Mouse (Mus musculus) MEL (cell line): ENCODE results near the gene Gm12355. TPM values are rescaled to one million over a fixed set of nuclear protein-coding genes. Genes with fewer than 3 reads are reported as not detected.

Experiments used
- DNase-seq: peaks from one replicate; pipeline ENCODE4 v3.0.0; 2011; ENCODE audit warnings: low read depth, low spot score
- H3K27ac ChIP-seq: 2 replicates; pipeline ENCODE4 v1.5.1; 2012; ENCODE audit warnings: low read depth, mild to moderate bottlenecking, control low read depth, low read length, moderate library complexity; ENCODE audit not compliant: control insufficient read depth
- H3K27me3 ChIP-seq, 2 experiments: fragments of 150-350 bp in 1 of 2; sonication (generic) in 1 of 2; 2 replicates each; pipeline ENCODE4 v1.6.1; 2012; ENCODE audit warnings: low read length in 2 of 2, mild to moderate bottlenecking in 2 of 2, improper control_type of control experiment in 1 of 2, moderate library complexity in 1 of 2; ENCODE audit not compliant: insufficient read depth in 2 of 2, control insufficient read depth in 1 of 2
- H3K36me3 ChIP-seq, 2 experiments: 2 replicates each; pipeline ENCODE4 v1.6.1; 2012 to 2014; ENCODE audit warnings: low read length in 2 of 2, improper control_type of control experiment in 1 of 2, inconsistent platforms in 1 of 2, mild to moderate bottlenecking in 1 of 2; ENCODE audit not compliant: insufficient read depth in 2 of 2, control insufficient read depth in 1 of 2
- H3K4me1 ChIP-seq, 2 experiments: fragments of 150-350 bp in 1 of 2; sonication (generic) in 1 of 2; 2 replicates each; pipeline ENCODE4 v1.6.1; 2012; ENCODE audit warnings: low read length in 2 of 2, improper control_type of control experiment in 1 of 2, mild to moderate bottlenecking in 1 of 2; ENCODE audit not compliant: insufficient read depth in 2 of 2, control insufficient read depth in 1 of 2
- H3K4me3 ChIP-seq, 2 experiments: fragments of 150-350 bp in 1 of 2; sonication (generic) in 1 of 2; 2 replicates each; pipeline ENCODE4 v1.5.1; 2012; ENCODE audit warnings: low read depth in 2 of 2, low read length in 2 of 2, mild to moderate bottlenecking in 2 of 2, moderate library complexity in 2 of 2, control low read depth in 1 of 2, improper control_type of control experiment in 1 of 2; ENCODE audit not compliant: control insufficient read depth in 1 of 2, insufficient read depth in 1 of 2
- H3K79me2 ChIP-seq: 2 replicates; pipeline ENCODE4 v1.6.1; 2012; ENCODE audit warnings: mild to moderate bottlenecking, low read length, moderate library complexity; ENCODE audit not compliant: control insufficient read depth, poor library complexity, insufficient read depth
- H3K9ac ChIP-seq: 2 replicates; pipeline ENCODE4 v1.6.1; 2012; ENCODE audit warnings: low read depth, mild to moderate bottlenecking, control low read depth, low read length, moderate library complexity; ENCODE audit not compliant: control insufficient read depth, poor library complexity, severe bottlenecking
- H3K9me3 ChIP-seq: fragments of 150-350 bp; sonication (generic); replicated peaks from 2 replicates; pipeline ENCODE4 v1.6.1; 2012; ENCODE audit warnings: mild to moderate bottlenecking, low read length, improper control_type of control experiment, moderate library complexity; ENCODE audit not compliant: insufficient read depth
- CHD1 ChIP-seq: IDR thresholded peaks from 2 replicates; pipeline ENCODE4 v1.6.1; 2012; ENCODE audit warnings: low read depth, mild to moderate bottlenecking, inconsistent platforms, low read length, improper control_type of control experiment
- E2F4 ChIP-seq: IDR thresholded peaks from 2 replicates; pipeline ENCODE4 v1.6.1; 2011; ENCODE audit warnings: low read depth, low read length, improper control_type of control experiment, borderline replicate concordance
- EP300 ChIP-seq, 2 experiments: IDR thresholded peaks; 2 replicates each; pipeline ENCODE4 v1.6.1; 2011; ENCODE audit warnings: improper control_type of control experiment in 2 of 2, low read length in 2 of 2, low read depth in 1 of 2, mild to moderate bottlenecking in 1 of 2
- JUND ChIP-seq: IDR thresholded peaks from 2 replicates; pipeline ENCODE4 v1.6.1; 2011; ENCODE audit warnings: low read depth, mild to moderate bottlenecking, improper control_type of control experiment, low read length
- MEF2A ChIP-seq: IDR thresholded peaks from 2 replicates; pipeline ENCODE4 v1.6.1; 2014; ENCODE audit warnings: low read depth, mild to moderate bottlenecking, inconsistent platforms, low read length, improper control_type of control experiment; ENCODE audit not compliant: poor library complexity, insufficient replicate concordance, severe bottlenecking; ENCODE audit errors: extremely low read depth
- POLR2A ChIP-seq, 2 experiments: IDR thresholded peaks; 2 replicates each; pipeline ENCODE4 v1.6.1; 2011 to 2012; ENCODE audit warnings: low read length in 2 of 2, mild to moderate bottlenecking in 2 of 2, control low read depth in 1 of 2, improper control_type of control experiment in 1 of 2, low read depth in 1 of 2, moderate library complexity in 1 of 2; ENCODE audit not compliant: control insufficient read depth in 1 of 2, insufficient read depth in 1 of 2, poor library complexity in 1 of 2
- POLR2AphosphoS2 ChIP-seq: IDR thresholded peaks from 2 replicates; pipeline ENCODE4 v1.6.1; 2011; ENCODE audit warnings: low read length, improper control_type of control experiment
- SMC3 ChIP-seq: IDR thresholded peaks from 2 replicates; pipeline ENCODE4 v1.6.1; 2011; ENCODE audit warnings: low read depth, low read length, improper control_type of control experiment
- TCF12 ChIP-seq: IDR thresholded peaks from 2 replicates; pipeline ENCODE4 v1.6.1; 2014; ENCODE audit warnings: low read depth, mild to moderate bottlenecking, inconsistent platforms, low read length, improper control_type of control experiment, moderate library complexity
- ZKSCAN1 ChIP-seq: IDR thresholded peaks from 2 replicates; pipeline ENCODE4 v1.6.1; 2012; ENCODE audit warnings: low read depth, mild to moderate bottlenecking, inconsistent platforms, low read length, improper control_type of control experiment, moderate library complexity
- ZMIZ1 ChIP-seq: IDR thresholded peaks from 2 replicates; pipeline ENCODE4 v1.6.1; 2012; ENCODE audit warnings: low read depth, mild to moderate bottlenecking, inconsistent platforms, low read length, improper control_type of control experiment, moderate library complexity
- polyA plus RNA-seq, 2 experiments: library from polyadenylated mRNA; stranded (reverse) in 1 of 2; unstranded in 1 of 2; fragments of >175 nt in 1 of 2; fragments of >200 nt in 1 of 2; gene quantifications; 2 replicates each; pipeline versions ENCODE4 v1.2.1 to v1.2.4; 2012; ENCODE audit warnings: low replicate concordance in 2 of 2, low read depth in 1 of 2; ENCODE audit not compliant: insufficient read length in 2 of 2, insufficient read depth in 1 of 2, missing spikeins in 1 of 2
- total RNA-seq: library from RNA; depleted of rRNA; stranded (reverse); fragments of 300-350 nt; gene quantifications from 2 replicates; pipeline ENCODE4 v1.2.3, GENCODE M21; 2012; rRNA removed

The Gm12355 gene
- total and polyA plus RNA-seq, 3 experiments, result 0.58 to 3.4 TPM; not detected in 1

GRCm38 (mm10) chr11:98577776-98578175 lies 47.7 kb downstream of the Gm12355 start:
- no peaks in the 10 kb centered on the region for H3K27me3 ChIP-seq
- H3K79me2 ChIP-seq, result no peaks in the 10 kb centered on the region; the same call in 1 of the 2 replicates
- H3K4me1 ChIP-seq, result peaks cover 19 to 32% of the 10 kb centered on the region in 2 experiments; a peak in 3 of 4 replicates
- no peak overlapping the region for H3K9ac ChIP-seq
- H3K9me3 ChIP-seq, result no peaks in the 10 kb centered on the region
- no peak for DNase-seq
- TF ChIP-seq POLR2AphosphoS2 (no peak), EP300 (IDR thresholded peaks at IDR 0.05; ENCODE audit: low read depth in 1 of 2, low read length in 2 of 2) (no peak), E2F4 (no peak), SMC3 (no peak), MEF2A (no peak), TCF12 (no peak), CHD1 (no peak), ZMIZ1 (no peak), JUND (no peak), ZKSCAN1 (no peak), POLR2A (IDR thresholded peaks at IDR 0.05; ENCODE audit: control insufficient read depth in 1 of 2, insufficient read depth in 1 of 2, low read depth in 1 of 2, low read length in 2 of 2, poor library complexity in 1 of 2) (no peak)
- H3K27ac ChIP-seq, result no peak overlapping the region
- no peak overlapping the region for H3K4me3 ChIP-seq
- H3K36me3 ChIP-seq, result peaks cover 0 to 29% of the 10 kb centered on the region in 2 experiments; a peak in 2 of 4 replicates

Other genes starting within 250 kb of the Gm12355 start
- gene Tcap, start 241.8 kb downstream of the Gm12355 start, total RNA-seq, result not detected in 2 replicates
- under 1 TPM in 1 of 2 experiments, not detected in 1; 0.07 TPM for gene Tcap, start 241.8 kb downstream of the Gm12355 start, polyA plus RNA-seq
- not detected in 2 replicates for gene Pnmt, start 239.2 kb downstream of the Gm12355 start, total RNA-seq
- gene Pnmt, start 239.2 kb downstream of the Gm12355 start, polyA plus RNA-seq, result not detected
- gene Pgap3, start 225.2 kb downstream of the Gm12355 start, total RNA-seq, result 5.9 and 7.4 TPM in 2 replicates
- 1 to 10 TPM in 1 of 2 experiments, not detected in 1; 8.4 TPM for gene Pgap3, start 225.2 kb downstream of the Gm12355 start, polyA plus RNA-seq
- gene Erbb2, start 213.2 kb downstream of the Gm12355 start, total RNA-seq, result not detected in 2 replicates
- gene Erbb2, start 213.2 kb downstream of the Gm12355 start, polyA plus RNA-seq, result not detected
- 74.0 and 93.2 TPM in 2 replicates for gene Mien1, start 186.7 kb downstream of the Gm12355 start, total RNA-seq
- gene Mien1, start 186.7 kb downstream of the Gm12355 start, polyA plus RNA-seq, result 10 to 100 TPM in 1 of 2 experiments, not detected in 1; 71.6 TPM
- not detected in 2 replicates for gene Grb7, start 179.3 kb downstream of the Gm12355 start, total RNA-seq
- under 1 TPM in 1 of 2 experiments, not detected in 1; 0.21 TPM for gene Grb7, start 179.3 kb downstream of the Gm12355 start, polyA plus RNA-seq
- 0.12 TPM in 1 of 2 replicates, not detected in the other for gene Ikzf3, start 79.6 kb downstream of the Gm12355 start, total RNA-seq
- gene Ikzf3, start 79.6 kb downstream of the Gm12355 start, polyA plus RNA-seq, result not detected
- 0.12 and 0.42 TPM in 2 replicates for gene Zpbp2, start 74.6 kb downstream of the Gm12355 start, total RNA-seq
- under 1 TPM in 1 of 2 experiments, not detected in 1; 0.58 TPM for gene Zpbp2, start 74.6 kb downstream of the Gm12355 start, polyA plus RNA-seq
- gene Ormdl3, start 38.3 kb downstream of the Gm12355 start, total RNA-seq, result 60.3 and 93.7 TPM in 2 replicates
- 10 to 100 TPM in 1 of 2 experiments, not detected in 1; 52.7 TPM for gene Ormdl3, start 38.3 kb downstream of the Gm12355 start, polyA plus RNA-seq
- gene Lrrc3c, start 27.4 kb downstream of the Gm12355 start, total RNA-seq, result not detected in 2 replicates
- not detected for gene Lrrc3c, start 27.4 kb downstream of the Gm12355 start, polyA plus RNA-seq
- not detected in 2 replicates for gene Gsdma3, start 699 bp upstream of the Gm12355 start, total RNA-seq
- not detected for gene Gsdma3, start 699 bp upstream of the Gm12355 start, polyA plus RNA-seq
- not detected in 2 replicates for gene Gsdma2, start 21.1 kb upstream of the Gm12355 start, total RNA-seq
- gene Gsdma2, start 21.1 kb upstream of the Gm12355 start, polyA plus RNA-seq, result not detected
- gene Gsdma, start 38.7 kb upstream of the Gm12355 start, total RNA-seq, result 0.23 and 0.62 TPM in 2 replicates
- 1 to 10 TPM in 1 of 2 experiments, not detected in 1; 1.2 TPM for gene Gsdma, start 38.7 kb upstream of the Gm12355 start, polyA plus RNA-seq
- 350 and 385 TPM in 2 replicates for gene Psmd3, start 56.9 kb upstream of the Gm12355 start, total RNA-seq
- gene Psmd3, start 56.9 kb upstream of the Gm12355 start, polyA plus RNA-seq, result 100 to 1,000 TPM; 214 to 417 TPM
- not detected in 2 replicates for gene Csf3, start 75.6 kb upstream of the Gm12355 start, total RNA-seq
- under 1 TPM in 1 of 2 experiments, not detected in 1; 0.18 TPM for gene Csf3, start 75.6 kb upstream of the Gm12355 start, polyA plus RNA-seq
- gene Med24, start 103.8 kb upstream of the Gm12355 start, total RNA-seq, result 37.5 and 41.4 TPM in 2 replicates
- gene Med24, start 103.8 kb upstream of the Gm12355 start, polyA plus RNA-seq, result 10 to 100 TPM in 1 of 2 experiments, not detected in 1; 89.8 TPM
- gene Thra, start 115.0 kb upstream of the Gm12355 start, total RNA-seq, result 22.0 and 29.6 TPM in 2 replicates
- 10 to 100 TPM in 1 of 2 experiments, not detected in 1; 50.9 TPM for gene Thra, start 115.0 kb upstream of the Gm12355 start, polyA plus RNA-seq
- gene Nr1d1, start 149.7 kb upstream of the Gm12355 start, total RNA-seq, result 1.9 and 2.0 TPM in 2 replicates
- gene Nr1d1, start 149.7 kb upstream of the Gm12355 start, polyA plus RNA-seq, result 1 to 10 TPM in 1 of 2 experiments, not detected in 1; 5.6 TPM
- gene Msl1, start 169.9 kb upstream of the Gm12355 start, total RNA-seq, result 35.0 and 37.1 TPM in 2 replicates
- 10 to 100 TPM in 1 of 2 experiments, not detected in 1; 49.4 TPM for gene Msl1, start 169.9 kb upstream of the Gm12355 start, polyA plus RNA-seq
- gene Casc3, start 179.2 kb upstream of the Gm12355 start, total RNA-seq, result 18.2 and 20.9 TPM in 2 replicates
- gene Casc3, start 179.2 kb upstream of the Gm12355 start, polyA plus RNA-seq, result 10 to 100 TPM; 58.6 to 61.0 TPM
- gene Rapgefl1, start 211.1 kb upstream of the Gm12355 start, total RNA-seq, result 0.46 and 0.58 TPM in 2 replicates
- 1 to 10 TPM in 1 of 2 experiments, not detected in 1; 1.4 TPM for gene Rapgefl1, start 211.1 kb upstream of the Gm12355 start, polyA plus RNA-seq
- gene Wipf2, start 238.0 kb upstream of the Gm12355 start, total RNA-seq, result 2.9 and 3.2 TPM in 2 replicates
- 1 to 10 TPM in 1 of 2 experiments, not detected in 1; 7.1 TPM for gene Wipf2, start 238.0 kb upstream of the Gm12355 start, polyA plus RNA-seq